Mouse (Mus musculus): ENCODE data around the gene Gm10234. TPM values are rescaled to one million over a fixed set of nuclear protein-coding genes. Genes with fewer than 3 reads are reported as not detected.

The Gm10234 gene
- not detected in 2 replicates for polyA plus RNA-seq (2012; rRNA removed; ENCODE audit: low replicate concordance)

GRCm38 (mm10) chr6:95321812-95322211 is at the start of gene Gm10234:
Gm10234 (plus strand) TSS chr6:95322112.

Other genes starting within 250 kb of the Gm10234 start
- 0.17 and 0.28 TPM in 2 replicates for gene Kbtbd8, start 204.9 kb upstream of the Gm10234 start, polyA plus RNA-seq (2012; rRNA removed; ENCODE audit: low replicate concordance)